Mouse (Mus musculus) limb, embryonic 11.5 days (tissue): Measurements from ENCODE around the gene Lrrc74a. TPM values are rescaled to one million over a fixed set of nuclear protein-coding genes. Genes with fewer than 3 reads are reported as not detected.

Experiments
- ATAC-seq: fragments of 200-750 bp; cut with Nextera tagmentation; 2 replicates; pipeline ENCODE4 v1.8.0; 2017; ENCODE audit warnings: low read depth; ENCODE audit not compliant: insufficient number of reproducible peaks, low FRiP score, low TSS enrichment
- DNase-seq: peaks from one replicate; pipeline ENCODE4 v3.0.0-alpha.2; 2015; ENCODE audit warnings: low spot score
- H3K27ac ChIP-seq: fragments of 300-500 bp; sonication (generic); replicated peaks from 2 replicates; pipeline ENCODE4 v1.5.1; 2014; ENCODE audit warnings: low read depth, mild to moderate bottlenecking, low read length
- H3K27me3 ChIP-seq: fragments of 300-500 bp; sonication (generic); 2 replicates; pipeline ENCODE4 v1.6.1; 2014; ENCODE audit warnings: mild to moderate bottlenecking, low read length, mixed read lengths; ENCODE audit not compliant: control insufficient read depth, insufficient read depth
- H3K36me3 ChIP-seq: fragments of 300-500 bp; sonication (generic); 2 replicates; pipeline ENCODE4 v1.6.1; 2014; ENCODE audit warnings: mild to moderate bottlenecking, low read length, moderate library complexity, mixed read lengths; ENCODE audit not compliant: control insufficient read depth, insufficient read depth
- H3K4me1 ChIP-seq: fragments of 300-500 bp; sonication (generic); 2 replicates; pipeline ENCODE4 v1.6.1; 2014; ENCODE audit warnings: low read length, mixed read lengths; ENCODE audit not compliant: control insufficient read depth, insufficient read depth
- H3K4me2 ChIP-seq: fragments of 300-500 bp; sonication (generic); 2 replicates; pipeline ENCODE4 v1.6.1; 2014; ENCODE audit warnings: low read depth, mild to moderate bottlenecking, moderate library complexity; ENCODE audit not compliant: severe bottlenecking
- H3K4me3 ChIP-seq: fragments of 300-500 bp; sonication (generic); 2 replicates; pipeline ENCODE4 v1.5.1; 2014; ENCODE audit warnings: low read depth, low read length
- H3K9ac ChIP-seq: fragments of 300-500 bp; sonication (generic); 2 replicates; pipeline ENCODE4 v1.6.1; 2014; ENCODE audit warnings: mild to moderate bottlenecking, low read length
- H3K9me3 ChIP-seq: fragments of 300-500 bp; sonication (generic); 2 replicates; pipeline ENCODE4 v1.6.1; 2016; ENCODE audit warnings: low read length; ENCODE audit not compliant: control insufficient read depth
- WGBS: fragments of 180-500 bp; shearing (Covaris S2); extraction: QIAGEN DNeasy Blood & Tissue Kit; methylation state at CpG from one replicate; pipeline ENCODE4 v1.1.7; 2014; 5-methylcytosine and 5-hydroxymethylcytosine counted together
- polyA plus RNA-seq: library from polyadenylated mRNA; unstranded; fragments of >200 nt; fragmentation: Nextera tagmentation; extraction: Ambion mirVana; gene quantifications from 2 replicates; pipeline ENCODE4 v1.2.1, GENCODE M21; 2014

Gene Lrrc74a
- polyA plus RNA-seq, 1 experiment from 2014 or later: not detected

- Histone ChIP-seq H3K36me3 (no peaks in the 10 kb centered on the region), H3K27me3 (no peaks in the 10 kb centered on the region), H3K9me3 (no peaks in the 10 kb centered on the region), H3K9ac (no peak overlapping the region), H3K27ac (no peak overlapping the region), H3K4me3 (no peak overlapping the region), H3K4me2 (no peak overlapping the region), H3K4me1 (no peaks in the 10 kb centered on the region)
- no peak for ATAC-seq
- WGBS: 14% methylated on average over 3 of the region's 3 CpGs
- DNase-seq: no peak
Observed at GRCm38 (mm10) chr12:86770927-86771326, 36.8 kb downstream of the Lrrc74a start.

DNA sequence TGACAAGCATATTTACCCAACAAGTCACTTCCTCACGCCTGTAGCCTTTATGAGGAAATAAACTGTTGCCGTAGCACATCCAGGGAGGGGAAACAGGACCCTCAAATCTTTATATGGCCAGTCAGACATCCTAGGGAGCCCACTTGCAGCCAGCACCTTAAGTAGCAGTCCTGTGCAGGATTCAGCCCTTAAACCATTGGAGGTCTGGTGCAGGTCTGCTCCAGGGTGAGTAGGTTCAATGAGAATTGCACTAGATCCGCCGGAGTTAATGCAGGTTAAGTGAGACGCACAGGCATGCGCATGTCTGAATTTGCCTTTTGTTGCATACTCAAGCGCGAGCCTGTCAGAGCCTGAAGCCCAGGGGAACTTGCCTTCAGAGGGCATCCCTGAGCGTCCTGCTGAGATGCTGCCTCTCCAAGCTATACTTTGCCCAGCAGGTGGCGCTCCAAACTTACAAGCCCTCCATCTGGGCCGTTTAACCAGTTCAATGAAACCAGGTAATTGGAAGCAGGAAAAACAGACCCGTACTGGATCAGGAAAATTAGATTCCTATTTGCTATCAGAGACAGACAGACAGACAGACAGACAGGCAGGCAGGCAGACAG lies 37.8 kb downstream of the Lrrc74a start:
- peak; percentile 74 for ATAC-seq

GRCm38 (mm10) chr12:86772551-86772950 lies 38.4 kb downstream of the Lrrc74a start:
- Histone ChIP-seq H3K9ac (no peak overlapping the region), H3K36me3 (no peaks in the 10 kb centered on the region), H3K4me3 (no peak overlapping the region), H3K9me3 (no peaks in the 10 kb centered on the region), H3K27ac (no peak overlapping the region), H3K4me1 (no peaks in the 10 kb centered on the region), H3K4me2 (no peak overlapping the region), H3K27me3 (no peaks in the 10 kb centered on the region)
- ATAC-seq (no peak), DNase-seq (no peak)
- 40% methylated on average over 3 of the region's 3 CpGs for WGBS

More for the DNA sequence above, 37.8 kb downstream of the Lrrc74a start:
- DNase-seq: peak; percentile 97
- no peak overlapping the region for H3K9ac ChIP-seq
- H3K36me3 ChIP-seq: no peaks in the 10 kb centered on the region
- no peak overlapping the region for H3K4me2 ChIP-seq
- no peaks in the 10 kb centered on the region for H3K4me1 ChIP-seq
- H3K27me3 ChIP-seq: no peaks in the 10 kb centered on the region
- no peak overlapping the region for H3K4me3 ChIP-seq
- 5% methylated on average over 12 of the region's 12 CpGs for WGBS
- no peak overlapping the region for H3K27ac ChIP-seq
- H3K9me3 ChIP-seq: no peaks in the 10 kb centered on the region

DNA sequence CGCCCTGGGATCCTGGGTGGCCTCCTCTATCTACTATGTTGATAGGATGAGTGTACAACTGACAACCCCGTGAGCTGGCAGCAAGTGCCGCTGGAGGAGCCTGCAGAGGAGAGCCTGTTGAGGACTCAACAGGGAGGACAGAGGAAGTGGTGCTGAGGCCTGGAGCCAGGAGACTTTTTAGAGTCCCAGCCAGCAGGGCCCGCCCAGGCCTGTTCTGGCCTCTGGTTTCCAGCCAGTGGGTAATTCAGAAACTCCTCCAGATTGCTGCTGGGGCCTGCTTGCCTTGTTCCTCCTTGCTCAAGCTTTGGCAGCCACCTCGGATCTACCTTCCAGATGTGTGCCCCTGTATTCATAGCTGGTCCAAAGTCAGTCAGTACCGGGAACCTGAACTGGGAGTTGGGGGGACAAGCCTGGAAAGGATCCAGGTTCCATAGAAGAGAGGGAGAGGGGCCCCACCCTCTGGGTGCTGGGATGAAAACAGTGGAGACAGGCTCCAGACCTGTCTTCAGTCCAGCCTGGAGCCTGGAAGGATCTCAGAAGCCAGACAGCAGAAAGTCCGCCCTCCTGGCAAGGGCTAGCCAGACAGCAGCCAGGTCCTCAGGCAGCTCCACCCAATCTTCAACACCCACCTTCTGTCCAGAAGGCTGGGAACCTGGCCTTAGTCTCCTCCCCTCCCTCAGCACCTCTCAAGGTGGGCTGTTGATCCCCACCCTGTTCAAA lies 41.6 kb downstream of the Lrrc74a start:
- Histone ChIP-seq H3K27me3 (no peaks in the 10 kb centered on the region), H3K36me3 (no peaks in the 10 kb centered on the region), H3K27ac (no peak overlapping the region), H3K4me3 (no peak overlapping the region), H3K9ac (no peak overlapping the region), H3K4me2 (no peak overlapping the region), H3K9me3 (no peaks in the 10 kb centered on the region), H3K4me1 (no peaks in the 10 kb centered on the region)
- DNase-seq: no peak
- 76% methylated on average over 7 of the region's 7 CpGs for WGBS
- no peak for ATAC-seq

DNA sequence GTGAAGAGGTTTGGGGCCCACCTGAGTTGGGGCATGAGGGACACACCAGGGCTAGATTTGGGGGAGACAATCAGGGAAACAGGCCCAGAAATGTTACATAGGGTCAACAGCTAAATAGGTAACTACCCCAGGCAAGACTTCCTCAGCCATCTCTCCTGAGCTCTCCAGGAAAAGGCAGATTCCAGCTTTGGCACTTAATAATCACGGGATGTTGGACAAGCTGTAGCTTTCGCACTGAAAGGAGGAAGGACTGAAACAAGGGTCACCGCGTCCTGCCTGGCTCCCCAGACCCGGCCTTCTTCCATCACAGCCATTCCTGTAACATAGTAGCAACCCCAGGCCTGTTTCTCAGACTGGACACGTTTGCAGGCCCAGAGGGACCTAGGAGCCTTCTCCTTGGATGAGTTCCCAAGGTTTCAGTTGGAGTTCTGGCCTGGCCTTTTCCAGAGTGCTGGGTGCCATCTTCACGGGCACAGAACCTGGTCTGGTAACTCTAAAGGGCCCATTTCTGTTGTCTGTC lies 42.2 kb downstream of the Lrrc74a start:
- H3K4me3 ChIP-seq: no peak overlapping the region
- no peak overlapping the region for H3K9ac ChIP-seq
- no peak for DNase-seq
- H3K9me3 ChIP-seq: no peaks in the 10 kb centered on the region
- no peak overlapping the region for H3K27ac ChIP-seq
- 82% methylated on average over 7 of the region's 7 CpGs for whole genome bisulfite sequencing
- H3K36me3 ChIP-seq: no peaks in the 10 kb centered on the region
- H3K4me2 ChIP-seq: no peak overlapping the region
- ATAC-seq: no peak
- H3K4me1 ChIP-seq: no peaks in the 10 kb centered on the region
- no peaks in the 10 kb centered on the region for H3K27me3 ChIP-seq

- DNase-seq (no peak), ATAC-seq (no peak)
- H3K4me2 ChIP-seq: no peak overlapping the region
- H3K4me1 ChIP-seq: no peaks in the 10 kb centered on the region
- no peak overlapping the region for H3K9ac ChIP-seq
- no peak overlapping the region for H3K4me3 ChIP-seq
- no peaks in the 10 kb centered on the region for H3K36me3 ChIP-seq
- 90% methylated on average over 4 of the region's 4 CpGs for WGBS
- H3K27ac ChIP-seq: no peak overlapping the region
- no peaks in the 10 kb centered on the region for H3K9me3 ChIP-seq
- no peaks in the 10 kb centered on the region for H3K27me3 ChIP-seq
Observed at GRCm38 (mm10) chr12:86778531-86778930, 44.4 kb downstream of the Lrrc74a start.

DNA sequence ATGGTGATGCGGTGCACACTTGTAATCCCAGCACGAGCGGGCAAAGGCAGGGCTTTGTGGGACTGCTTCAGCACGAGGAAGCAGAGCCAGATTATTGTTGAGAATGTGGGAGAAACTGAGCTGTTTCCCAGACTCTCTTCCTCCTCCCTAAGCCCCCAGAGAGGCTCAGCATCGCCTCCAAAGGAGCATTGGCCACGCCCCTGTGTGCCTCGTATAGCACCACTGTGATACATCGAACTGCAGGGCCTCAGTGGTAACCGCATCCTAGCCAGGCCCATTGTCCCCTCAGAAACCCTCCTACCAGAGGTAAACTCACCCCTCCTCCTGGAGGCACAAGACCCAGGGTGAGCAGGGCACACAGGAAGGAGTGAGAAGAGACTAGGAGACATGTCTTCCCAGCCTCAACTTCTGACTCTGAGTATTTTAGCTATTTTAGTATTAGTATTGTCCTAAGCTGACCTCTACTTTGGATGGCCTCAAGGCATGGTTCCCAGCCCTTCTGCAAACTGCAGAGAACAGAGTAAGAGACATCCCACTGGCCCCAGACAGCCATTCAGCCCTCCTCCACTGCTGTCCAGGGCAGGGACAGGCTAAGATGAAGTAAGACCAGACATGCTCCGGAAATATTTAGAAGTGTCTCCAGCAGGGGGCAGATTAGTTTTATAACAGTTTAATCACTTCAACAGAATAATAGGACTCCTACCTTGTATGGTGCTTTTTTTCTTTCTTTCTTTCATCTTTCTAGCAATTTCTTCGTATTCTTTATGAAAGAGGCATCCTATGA lies 45.2 kb downstream of the Lrrc74a start:
- H3K4me1 ChIP-seq: no peaks in the 10 kb centered on the region
- DNase-seq (no peak), ATAC-seq (no peak)
- no peak overlapping the region for H3K9ac ChIP-seq
- H3K4me3 ChIP-seq: no peak overlapping the region
- no peaks in the 10 kb centered on the region for H3K9me3 ChIP-seq
- no peaks in the 10 kb centered on the region for H3K27me3 ChIP-seq
- WGBS: 58% methylated on average over 11 of the region's 11 CpGs
- H3K36me3 ChIP-seq: no peaks in the 10 kb centered on the region
- H3K4me2 ChIP-seq: no peak overlapping the region
- H3K27ac ChIP-seq: no peak overlapping the region

DNA sequence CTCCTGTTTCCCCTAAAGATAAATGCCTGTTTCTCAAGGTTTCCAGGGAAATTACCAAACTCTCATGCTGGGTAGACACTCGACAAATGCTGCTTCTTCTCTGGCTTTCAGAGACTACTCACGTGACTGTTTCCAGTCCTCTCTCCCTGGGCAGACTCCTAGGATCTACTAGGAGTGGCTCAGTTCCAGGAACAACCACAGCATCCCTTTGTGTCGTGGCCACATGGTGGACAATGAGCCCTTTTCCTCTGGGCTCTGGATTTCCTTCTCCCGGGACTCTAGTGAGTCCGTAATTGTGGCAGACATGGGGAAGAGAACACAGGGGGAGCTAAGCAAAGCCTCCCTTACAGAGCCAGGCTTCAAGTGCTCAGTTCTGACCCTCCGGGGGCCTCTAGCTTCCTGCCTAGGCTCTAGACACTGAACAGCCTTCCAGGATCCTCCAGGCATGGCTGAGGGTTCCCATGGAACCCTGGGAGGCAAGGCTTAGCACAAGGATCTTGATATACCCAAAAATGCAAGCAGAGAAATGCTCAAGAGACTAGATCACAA lies 47.6 kb downstream of the Lrrc74a start:
- Histone ChIP-seq H3K4me2 (no peak overlapping the region), H3K27ac (no peak overlapping the region), H3K36me3 (no peaks in the 10 kb centered on the region), H3K4me3 (no peak overlapping the region), H3K9me3 (no peaks in the 10 kb centered on the region), H3K4me1 (no peaks in the 10 kb centered on the region; the same call in 1 of the 2 replicates), H3K27me3 (no peaks in the 10 kb centered on the region), H3K9ac (no peak overlapping the region)
- DNase-seq: no peak
- ATAC-seq: no peak
- WGBS: 64% methylated on average over 6 of the region's 6 CpGs
